Mouse (Mus musculus): ENCODE results near the gene Zfp811. TPM values are rescaled to one million over a fixed set of nuclear protein-coding genes. Genes with fewer than 3 reads are reported as not detected.

The Zfp811 gene
- 1 to 10 TPM; 1.3 to 2.1 TPM for total RNA-seq (2023)

DNA sequence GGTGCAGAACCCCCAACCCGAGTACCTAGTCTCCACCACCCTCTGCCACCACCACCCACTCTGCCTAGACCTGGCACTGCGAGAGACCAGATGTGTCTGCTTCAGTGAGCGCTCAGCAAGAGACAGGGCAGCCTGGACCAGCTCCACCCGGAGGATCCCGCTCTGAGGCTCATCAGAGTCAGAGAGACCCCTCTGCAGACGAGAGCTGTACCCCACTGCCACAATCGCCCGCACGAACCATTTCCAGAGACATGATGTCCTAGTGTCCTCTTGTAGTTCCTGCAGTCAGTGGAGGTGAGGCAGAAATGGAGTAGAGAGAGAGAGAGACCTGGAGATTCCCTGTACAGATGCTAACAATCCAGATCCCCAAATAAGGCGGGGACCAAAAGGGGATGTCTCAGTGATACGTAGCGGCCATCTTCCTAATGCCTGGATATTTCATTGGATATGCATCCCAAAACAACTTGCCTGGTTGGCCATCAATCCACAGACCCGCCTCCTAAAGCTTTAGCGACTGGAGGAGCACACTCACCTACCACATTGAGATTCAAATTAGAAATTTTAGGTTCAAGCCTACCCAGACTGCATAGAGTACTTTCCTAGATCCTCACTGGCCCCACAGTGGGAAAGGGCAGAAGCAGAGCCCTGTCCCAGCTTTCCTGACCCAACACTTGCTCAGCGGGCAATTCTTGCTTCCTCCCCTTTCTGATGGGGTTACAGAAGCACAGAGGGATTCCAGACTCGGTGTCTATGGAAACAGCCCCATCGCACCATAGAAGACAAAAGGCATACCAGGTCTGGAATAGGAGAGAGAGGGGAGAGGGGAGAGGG, at the start of gene Zfp811:
Gene Zfp811 (minus strand): TSS at position 388 of the 831 bp plus-strand sequence.

DNA sequence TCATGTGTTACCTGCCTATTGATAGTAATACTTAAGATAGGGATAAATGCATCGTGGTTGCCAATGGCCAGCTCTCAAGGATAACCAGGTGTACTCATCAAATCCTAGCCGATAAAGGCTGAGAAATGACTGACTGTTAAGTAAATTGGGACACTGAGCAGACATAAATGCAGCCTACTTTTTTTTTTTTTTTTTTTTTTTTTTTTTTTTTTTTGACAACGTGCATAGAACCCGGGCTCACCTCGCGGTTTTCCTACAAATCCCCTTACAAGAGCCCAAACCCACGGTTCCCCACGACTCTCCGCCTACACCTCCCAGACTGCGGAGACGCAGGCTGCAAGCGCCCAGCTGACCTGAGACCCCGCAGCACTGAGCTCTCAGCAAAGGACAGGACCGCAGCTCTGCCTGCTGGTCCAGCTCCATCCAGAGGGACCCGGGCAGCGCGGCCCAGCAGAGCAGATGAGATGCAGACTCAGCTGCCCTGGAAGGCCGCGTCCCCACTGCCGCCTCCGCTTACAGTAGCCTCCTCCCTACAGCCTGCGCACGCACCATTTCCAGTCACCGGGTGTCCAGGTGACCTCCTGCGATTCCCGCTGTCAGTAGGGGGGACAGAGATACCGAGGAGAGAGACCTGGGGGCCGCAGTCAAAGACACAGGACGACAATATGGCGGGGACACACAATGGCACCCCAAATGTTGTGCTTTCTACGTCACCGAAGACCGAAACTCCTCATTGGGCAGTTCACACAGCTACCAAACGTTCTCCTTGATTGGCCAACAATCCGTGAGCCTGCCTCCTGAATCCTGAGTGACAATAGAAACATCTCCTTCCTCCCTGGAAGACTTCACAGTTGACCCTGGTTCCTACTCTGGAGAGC, 20.0 kb upstream of the Zfp811 start, which contains the start of gene Zfp799:
Gene Zfp799 (minus strand): TSS at position 722 of the 878 bp plus-strand sequence.

DNA sequence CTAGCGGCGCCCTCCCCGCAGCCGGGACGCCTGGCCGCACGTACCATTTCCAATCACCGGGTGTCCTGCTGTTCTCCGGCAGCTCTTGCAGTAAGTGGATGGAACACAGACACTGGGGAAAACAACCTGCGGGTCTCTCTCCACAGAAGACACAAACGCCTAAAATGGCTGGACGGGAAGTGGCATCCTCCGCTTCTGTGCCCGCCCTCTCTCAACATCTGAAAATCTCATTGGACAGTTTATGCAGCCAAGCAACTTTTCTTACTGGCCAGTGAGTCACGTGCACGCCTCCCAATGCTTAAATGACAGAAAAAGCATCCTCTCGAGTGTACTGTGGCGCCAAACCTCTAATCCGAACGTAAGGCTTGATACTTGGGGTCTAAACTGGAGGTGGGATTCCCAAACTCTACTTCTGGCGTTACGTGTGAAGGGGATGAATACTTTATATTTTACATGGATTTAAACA, 21.6 kb downstream of the Zfp811 start, which contains the start of gene Zfp871:
Gene Zfp871 (minus strand): TSS at position 194 of the 466 bp plus-strand sequence.

Other genes with a start within 250 kb of the Zfp811 start
- not detected for gene Cyp4f37, start 188.6 kb downstream of the Zfp811 start, total RNA-seq (2023)
- gene Cyp4f40, start 151.0 kb downstream of the Zfp811 start, total RNA-seq (2023): not detected
- gene Cyp4f15, start 124.3 kb downstream of the Zfp811 start, total RNA-seq (2023): not detected
- gene Zfp871, start 21.6 kb downstream of the Zfp811 start, total RNA-seq (2023): 10 to 100 TPM; 88.9 to 95.9 TPM
- gene Zfp799, start 20.3 kb upstream of the Zfp811 start, total RNA-seq (2023): 10 to 100 TPM; 10.4 to 11.3 TPM
- 1 to 10 TPM in 1 of 2 experiments, under 1 TPM in 1; 0.89 to 2.3 TPM for gene Zfp870, start 81.7 kb upstream of the Zfp811 start, total RNA-seq (2023)
- not detected for gene Cyp4f14, start 107.4 kb upstream of the Zfp811 start, total RNA-seq (2023)
- gene Cyp4f13, start 137.5 kb upstream of the Zfp811 start, total RNA-seq (2023): 10 to 100 TPM; 77.5 to 83.8 TPM
- 10 to 100 TPM; 23.1 to 30.3 TPM for gene Zfp472, start 155.9 kb upstream of the Zfp811 start, total RNA-seq (2023)
- gene Zfp952, start 183.2 kb upstream of the Zfp811 start, total RNA-seq (2023): 10 to 100 TPM; 14.3 to 15.0 TPM
- 1 to 10 TPM; 7.7 to 9.2 TPM for gene Zfp763, start 223.5 kb upstream of the Zfp811 start, total RNA-seq (2023)

Measured in T-cell, adult 66 days (primary cell).